Mouse (Mus musculus) retina, adult 2 months (tissue): ENCODE measurements around the gene Ugt1a6a.

Source experiments
- DNase-seq: peaks from one replicate; pipeline ENCODE4 v3.0.0-alpha.2; 2012; ENCODE audit warnings: low read depth, low spot score

Gene Ugt1a6a

DNA sequence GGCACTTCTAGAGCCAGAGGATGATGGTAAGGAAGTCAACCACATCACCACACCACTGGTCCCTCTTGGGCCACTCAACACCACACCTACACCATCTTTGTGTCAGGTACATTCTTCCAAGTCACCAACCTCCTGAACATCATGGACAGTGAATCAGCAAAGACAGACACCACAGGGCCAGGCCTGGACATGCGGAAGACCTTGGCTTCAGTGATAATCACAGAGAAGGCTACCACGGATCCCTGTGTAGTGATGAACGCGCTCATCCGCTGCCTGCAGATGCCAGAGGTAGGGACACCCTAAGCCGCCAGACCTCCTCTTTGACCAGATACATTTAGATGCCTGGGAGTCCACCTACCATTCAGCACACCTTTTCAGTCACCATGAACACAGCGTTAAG lies 93.5 kb downstream of the Ugt1a6a start:
- DNase-seq: no peak

DNA sequence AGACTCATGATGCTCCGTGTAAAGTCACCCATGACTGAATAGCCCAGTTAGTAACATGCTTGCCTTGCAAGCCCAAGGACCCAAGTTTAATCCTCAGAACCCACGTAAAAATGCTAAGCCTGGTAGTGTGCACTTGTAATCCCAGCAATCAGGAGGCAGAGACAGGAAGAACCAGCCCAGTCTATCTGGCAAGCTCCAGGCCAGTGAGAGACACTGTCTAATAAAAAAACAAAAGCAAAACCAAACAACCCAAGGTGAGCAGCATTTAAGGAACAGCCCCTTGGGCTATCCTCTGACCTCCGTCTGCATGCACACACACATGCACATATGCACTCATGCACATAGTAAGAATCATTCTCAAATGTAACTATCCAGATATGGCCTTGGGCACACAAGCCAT lies 95.0 kb downstream of the Ugt1a6a start:
- DNase-seq: no peak

DNA sequence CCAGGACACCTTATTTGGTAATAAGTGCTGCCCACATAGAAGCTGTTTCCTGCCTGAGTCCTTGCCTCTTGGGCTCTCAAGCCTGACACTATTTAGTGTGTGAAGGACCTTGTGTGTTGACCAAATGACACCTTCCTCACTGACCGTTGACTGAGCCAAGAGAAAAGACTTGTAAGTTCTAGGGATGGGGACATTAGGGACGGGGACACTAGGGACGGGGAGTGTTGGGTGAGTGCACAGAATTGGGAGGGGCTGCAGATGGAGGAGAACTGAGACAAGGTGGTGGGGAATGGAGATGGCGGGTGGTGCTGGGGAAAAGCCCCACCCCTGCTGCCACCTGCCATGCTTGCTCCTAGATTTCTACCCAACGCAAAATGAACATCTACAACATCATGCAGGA lies 95.4 kb downstream of the Ugt1a6a start:
- no peak for DNase-seq

DNA sequence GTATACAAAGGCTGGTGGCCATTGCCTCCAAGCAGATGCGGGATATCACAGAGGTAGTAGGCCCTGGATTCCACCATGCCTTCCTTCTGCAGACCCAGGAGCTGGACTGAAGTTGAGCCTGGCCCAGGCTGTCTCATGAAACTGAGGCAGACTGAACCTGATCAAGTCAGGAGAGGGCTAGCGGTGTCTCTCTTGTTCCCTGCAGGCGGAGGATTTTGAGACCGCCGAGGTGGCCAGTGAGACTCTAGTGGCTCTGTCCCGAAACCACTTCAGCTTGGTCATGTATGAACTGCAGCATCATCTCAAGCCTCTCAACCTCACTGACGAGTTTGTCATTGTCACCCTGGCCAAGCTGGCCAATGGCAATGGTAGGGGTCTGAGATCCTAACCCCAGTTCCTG lies 95.8 kb downstream of the Ugt1a6a start:
- DNase-seq: no peak

DNA sequence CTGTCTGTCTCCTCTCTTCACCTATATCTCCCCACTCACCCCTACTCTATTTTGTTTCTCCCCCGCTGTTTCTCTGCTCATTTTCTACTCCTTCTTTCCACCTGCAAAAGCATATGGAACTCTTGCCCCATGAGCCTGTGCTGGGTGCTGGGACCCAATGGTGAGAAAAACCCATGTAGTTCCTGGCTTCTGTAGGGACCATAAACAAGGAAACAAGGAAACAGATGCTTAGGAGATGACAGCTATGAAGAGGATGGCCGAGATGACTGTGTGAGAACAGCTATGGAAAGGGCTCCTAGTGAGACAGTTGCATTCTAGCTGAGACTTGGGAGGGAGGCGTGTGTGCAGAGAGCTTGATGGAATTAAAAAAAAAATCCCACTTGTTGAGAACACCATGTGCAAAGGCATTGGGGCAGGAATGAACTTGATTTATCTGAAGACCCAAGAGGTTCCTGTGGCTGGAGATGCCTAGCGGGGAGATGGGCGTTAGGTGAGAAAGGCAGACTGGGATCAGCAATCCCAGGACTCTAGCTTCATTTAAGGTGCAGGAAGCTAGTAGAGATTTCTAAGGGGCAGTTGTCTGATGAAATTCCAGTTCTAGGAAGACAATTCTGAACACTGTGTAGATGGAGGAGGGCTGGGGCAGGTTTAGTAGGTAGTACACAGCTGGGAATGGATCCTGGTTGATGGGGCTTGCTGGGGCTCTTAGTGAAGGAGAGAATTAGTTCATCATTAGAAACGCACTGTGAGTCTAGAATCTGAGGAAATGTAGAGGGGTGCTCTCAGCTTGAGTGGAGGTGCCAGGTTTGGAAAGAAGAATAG lies 96.6 kb downstream of the Ugt1a6a start:
- no peak for DNase-seq

DNA sequence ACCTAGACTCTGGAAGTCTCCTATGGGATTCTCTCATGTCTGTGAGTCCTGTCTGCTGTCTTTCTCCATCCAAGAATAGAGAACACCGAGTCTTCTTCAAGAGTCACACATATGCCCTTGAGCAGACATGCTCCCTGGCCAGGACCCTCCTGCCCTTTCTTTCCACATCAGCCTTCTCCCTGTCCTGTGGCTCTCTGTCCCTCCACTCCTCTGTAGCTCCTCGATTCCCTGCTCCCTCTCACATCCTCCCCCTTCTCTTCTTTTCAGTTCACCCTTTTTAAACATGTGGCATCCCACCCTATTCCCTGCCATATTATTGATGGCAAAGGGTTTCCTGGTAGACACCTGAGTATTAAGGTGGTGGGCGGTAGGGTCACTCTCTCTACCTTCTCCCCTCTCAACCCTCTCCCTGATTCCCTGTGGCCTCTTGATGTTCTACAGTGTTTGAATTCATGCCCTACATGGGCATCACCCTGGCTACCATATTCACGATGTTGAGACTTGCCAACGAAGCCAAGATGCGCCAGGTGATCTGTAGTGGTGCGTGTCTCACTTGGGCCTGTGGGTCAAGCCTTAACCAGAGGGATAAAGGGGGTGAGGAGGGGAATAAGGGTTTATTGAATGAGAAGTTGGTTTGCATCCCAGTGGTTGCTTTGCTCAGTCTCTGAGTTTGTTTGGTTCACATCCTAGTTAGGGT lies 97.3 kb downstream of the Ugt1a6a start:
- no peak for DNase-seq

DNA sequence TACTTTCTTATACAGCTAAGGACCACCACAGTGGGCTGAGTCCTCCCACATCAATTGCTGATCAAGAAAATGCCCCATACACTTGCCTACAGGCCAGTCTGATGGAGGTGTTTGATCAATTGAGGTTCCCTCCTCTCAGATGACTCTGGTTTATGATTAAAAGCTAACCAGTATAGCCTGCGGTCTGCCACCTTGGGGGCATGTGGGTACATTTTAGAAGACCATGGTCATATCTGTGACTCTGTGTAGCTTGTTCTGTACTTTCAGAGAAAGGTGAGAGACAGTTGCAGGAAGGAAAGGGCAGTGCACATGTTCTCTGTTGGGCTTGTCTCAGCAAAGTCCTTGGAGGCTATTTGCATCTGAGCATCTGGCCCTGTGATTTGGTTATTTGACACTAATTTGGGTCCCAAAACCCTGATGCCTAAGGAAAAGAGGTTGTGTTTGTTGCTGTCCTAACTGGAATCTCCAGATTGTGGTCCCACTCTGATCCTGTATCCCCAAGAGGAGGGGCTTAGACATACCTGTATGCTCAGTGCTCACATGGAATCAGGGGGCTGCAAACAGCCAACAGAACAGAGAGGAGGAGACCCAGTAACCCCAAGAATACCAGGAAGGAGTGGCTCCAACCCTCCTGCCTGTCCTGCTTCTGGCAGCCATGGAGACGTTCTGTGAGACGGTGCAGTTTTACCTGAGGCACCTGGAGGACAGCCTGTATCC lies 98.2 kb downstream of the Ugt1a6a start:
- no peak for DNase-seq

DNA sequence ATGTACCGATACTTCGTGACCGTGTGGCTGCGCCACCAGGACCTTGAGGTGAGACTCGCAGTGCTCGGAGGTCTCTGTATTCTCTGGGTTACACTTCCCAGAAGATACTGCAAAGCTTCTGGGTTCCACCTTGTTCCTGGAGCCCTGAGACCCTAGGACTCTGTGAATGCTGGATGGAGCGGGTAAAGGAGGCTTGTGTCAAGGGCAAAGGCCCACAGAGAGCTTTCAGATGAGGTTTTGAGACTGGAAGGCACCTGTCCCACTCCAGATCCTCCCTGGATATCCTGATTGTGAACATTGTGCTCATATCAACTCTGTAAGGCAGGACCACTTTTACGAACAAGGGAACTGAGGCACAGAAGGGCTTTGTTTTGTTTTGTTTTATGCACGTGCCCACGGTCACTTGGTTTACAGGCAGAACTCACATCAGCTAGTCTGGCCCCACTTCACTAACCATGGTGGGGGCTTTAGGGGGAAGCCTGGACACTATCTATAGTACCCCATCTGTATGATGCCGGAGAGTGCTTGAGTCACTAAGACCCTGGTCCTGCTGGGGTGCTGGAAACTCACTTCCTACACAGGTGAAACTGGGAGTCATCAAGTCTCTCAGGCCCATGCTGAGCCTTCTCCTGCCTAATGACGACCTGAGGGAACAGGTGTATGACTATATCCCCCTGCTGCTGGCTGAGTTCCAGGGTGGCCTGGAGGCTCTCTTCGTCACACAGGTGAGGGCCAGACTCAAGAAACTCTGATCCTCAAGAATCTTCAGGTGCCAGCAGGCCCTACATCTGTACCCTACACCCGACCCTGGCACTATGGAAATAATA lies 99.0 kb downstream of the Ugt1a6a start:
- DNase-seq: no peak

DNA sequence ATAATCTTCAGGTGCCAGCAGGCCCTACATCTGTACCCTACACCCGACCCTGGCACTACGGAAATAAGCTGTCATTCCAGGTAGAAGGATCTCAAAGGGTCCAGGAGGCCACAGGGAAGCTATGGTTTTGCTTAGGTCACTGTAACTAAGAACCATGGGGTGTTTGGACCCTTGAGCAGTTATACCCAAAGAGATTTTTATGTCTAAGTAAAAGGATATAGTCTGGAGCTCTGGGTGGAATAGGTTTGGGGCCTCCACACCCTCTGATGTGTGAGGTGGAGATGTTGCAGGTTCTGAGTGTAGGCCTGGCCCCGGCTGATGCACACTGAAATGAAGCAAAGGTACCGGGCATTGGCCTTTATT lies 99.6 kb downstream of the Ugt1a6a start:
- DNase-seq: no peak

DNA sequence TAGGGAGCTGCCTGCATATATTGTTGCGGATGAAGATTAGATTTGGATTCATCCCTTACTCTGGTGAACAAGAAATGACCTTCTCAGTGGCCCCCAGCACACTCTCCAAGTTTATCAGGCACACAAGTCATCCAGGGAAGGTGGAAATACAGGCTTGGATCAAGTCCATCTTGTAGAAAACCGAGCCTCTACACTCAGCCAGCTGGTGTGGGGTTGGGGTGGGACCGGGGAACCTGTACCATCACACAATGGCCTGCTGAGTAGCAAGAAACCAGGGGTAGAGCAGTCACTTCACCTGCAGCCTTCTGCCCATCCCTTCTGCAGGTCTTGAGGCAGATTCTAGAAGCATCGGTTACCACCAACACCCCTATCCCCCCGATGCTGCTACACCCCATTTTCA lies 100.0 kb downstream of the Ugt1a6a start:
- no peak for DNase-seq

DNA sequence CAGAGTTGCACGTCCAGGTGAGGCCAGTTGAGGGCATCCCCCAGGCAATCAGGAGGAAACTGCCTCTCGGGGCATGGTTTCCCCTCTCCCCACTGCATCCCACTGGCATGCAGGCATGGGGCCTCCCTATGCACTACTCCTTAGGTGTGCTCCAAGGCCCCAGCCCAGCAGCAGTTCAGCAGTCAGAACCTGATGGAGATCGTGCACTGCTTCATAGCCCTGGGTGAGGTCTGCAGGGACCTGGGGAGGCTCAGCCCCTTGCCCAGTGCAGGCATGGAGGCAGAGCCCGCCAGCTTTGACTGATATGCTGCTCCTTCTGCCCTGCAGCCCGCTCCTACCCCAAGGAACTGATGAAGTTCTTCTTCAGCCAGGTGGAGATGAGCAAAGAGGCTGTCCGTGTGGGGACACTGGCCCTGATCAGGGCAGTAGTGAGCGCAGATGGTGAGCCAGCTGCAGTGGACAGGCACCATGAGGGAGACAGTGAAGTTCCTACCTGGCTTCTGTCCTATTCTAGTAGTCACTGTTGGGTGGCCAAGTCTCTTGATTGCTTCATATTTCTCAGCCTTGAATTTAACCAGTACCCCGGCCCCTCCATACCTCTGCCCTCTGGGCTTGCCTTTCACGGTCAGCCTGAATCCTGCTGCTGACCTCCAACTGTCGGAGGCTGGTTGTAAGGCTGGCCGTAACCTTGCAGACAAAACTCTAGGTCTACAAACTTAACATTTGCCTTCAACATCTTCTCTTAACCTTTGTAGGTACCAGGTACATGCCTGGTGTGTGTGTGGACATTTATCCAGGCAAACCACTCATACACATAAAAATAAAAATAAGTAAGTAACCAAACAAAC lies 100.7 kb downstream of the Ugt1a6a start:
- DNase-seq: no peak

DNA sequence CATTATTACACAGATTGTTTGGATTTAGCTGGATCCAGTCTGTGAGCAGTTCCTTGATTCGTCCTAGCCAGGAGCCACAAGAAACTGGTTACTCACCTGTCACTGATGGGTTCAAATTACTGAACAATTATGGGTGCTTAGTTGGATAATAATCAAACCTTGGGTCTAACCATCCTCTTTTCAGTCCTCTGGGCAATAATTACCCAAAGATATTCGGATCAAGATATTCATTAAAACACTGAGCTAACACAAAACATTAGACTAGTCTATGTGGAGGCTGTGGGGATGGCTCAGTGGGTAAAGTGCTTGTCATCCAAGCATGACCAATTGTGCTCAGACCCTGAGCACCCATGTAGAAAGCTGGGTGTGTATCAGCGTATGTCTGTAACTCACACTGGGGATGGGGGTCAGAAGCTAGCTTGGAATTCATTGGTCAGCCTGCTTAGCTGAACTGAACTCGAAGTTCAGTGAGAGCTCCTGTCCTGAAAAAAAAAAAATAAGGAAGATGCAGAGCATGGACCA lies 101.3 kb downstream of the Ugt1a6a start:
- DNase-seq: no peak

DNA sequence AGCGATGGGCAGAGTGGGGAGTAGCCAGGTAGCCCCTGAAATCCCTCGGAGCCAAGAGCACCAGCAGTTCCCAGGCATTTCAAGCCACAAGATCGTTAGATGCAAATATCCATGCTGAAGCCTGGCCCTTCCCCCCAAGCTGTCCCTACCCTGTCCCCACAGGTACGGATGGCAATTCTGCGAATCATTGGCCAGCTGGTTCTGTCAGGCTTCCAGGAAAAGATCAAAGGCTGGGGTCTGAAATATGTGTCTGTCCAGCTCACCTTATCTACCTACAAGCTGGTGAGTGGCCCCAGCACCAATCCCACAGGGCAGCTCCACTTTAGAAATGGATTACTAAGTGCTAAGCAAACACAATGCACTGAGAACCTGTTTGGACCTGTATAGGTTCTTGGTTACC lies 102.7 kb downstream of the Ugt1a6a start:
- DNase-seq: no peak

DNA sequence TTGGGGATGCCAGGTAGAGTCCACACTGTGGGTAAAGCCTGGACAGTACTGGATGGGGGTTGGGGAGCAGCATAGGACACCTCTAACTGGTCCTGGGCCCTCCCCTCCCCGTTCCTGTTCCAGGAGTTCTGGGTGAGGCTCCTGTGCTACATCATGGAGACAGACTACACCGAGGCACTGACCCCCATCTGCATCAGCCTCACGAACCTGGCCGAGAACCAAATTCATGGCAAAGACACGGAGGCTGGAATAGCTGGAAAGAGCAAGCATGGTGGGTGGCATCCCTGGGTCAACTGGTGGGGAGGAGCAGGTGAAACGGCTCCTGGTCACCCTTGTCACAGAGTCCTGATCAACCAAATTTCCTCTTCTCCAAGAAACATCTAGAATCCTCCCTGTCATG lies 104.2 kb downstream of the Ugt1a6a start:
- DNase-seq: no peak

DNA sequence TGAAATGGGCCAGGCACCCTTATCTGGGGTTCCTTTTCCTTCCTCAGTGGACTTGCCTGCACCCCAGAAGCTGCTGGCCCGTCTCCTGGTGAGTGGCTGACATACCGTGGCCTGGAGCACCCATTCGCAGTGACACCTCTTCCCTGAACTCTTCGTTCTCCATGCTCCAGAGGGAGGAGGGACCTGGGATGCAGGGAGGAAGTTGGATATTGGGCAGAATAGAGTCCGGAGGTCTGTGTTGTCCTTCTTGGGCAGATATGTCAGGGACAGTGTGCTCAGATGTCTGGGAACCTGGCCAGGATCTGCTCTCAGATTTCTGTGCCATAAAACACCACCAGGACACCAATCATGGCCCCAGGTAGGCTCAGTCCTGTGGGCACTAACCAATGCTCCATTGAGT lies 105.5 kb downstream of the Ugt1a6a start:
- DNase-seq: no peak

DNA sequence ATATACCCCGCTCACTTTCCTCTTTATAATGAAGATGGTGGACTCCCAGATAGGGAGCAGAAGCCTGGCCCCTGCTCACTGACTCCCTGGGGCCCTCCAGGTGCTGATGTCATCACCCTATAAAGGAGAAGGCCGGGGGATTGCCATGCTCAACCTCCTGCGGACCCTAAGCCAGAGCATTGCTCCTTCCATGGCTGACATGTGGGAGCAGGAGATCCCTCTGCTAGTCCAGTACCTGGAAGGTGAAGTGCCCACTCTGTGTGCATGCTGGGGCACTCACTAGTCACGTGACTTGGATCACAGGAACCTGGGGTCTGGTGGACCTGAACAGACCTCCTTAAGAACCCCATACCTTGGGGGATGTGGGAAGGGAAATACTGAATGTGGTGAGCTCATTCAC lies 106.0 kb downstream of the Ugt1a6a start:
- no peak for DNase-seq

DNA sequence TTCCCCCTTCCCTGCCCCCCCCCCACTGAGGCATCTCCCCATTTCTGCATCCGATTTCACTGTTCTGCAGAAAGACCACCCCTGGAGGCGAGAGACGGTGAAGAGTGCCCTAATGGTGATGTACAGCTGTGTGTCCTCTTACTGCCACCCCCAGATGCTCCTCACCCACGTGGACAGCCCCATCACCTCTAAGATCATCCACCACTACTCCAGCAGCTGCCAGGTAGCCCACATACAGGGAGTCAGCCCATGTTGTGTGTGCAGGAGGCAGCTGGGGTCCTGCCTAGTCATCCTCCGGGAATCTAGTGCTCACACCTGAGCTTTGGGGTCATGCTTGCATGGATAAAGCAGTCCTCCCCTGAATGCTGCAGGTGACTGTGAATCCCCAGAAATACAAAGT lies 109.3 kb downstream of the Ugt1a6a start:
- no peak for DNase-seq

DNA sequence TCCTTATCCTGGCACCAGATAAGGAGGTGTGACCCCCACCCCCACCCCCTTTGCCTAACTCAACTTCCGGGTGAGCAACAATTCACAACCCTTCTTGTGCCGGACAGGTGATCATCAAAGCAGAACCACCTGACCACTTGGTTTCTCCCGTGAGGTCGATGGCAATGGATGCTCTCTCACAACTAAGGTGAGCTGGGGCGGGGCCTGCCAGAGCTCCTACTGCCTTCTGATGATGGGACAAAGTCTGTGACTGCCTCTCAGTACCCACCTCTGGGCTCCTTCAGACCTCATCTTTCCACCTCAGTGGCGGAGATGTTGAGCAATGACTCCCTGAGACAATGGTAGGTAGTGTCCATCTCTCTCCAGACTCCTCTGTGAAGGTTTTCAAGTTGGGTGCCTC lies 111.3 kb downstream of the Ugt1a6a start:
- DNase-seq: no peak

DNA sequence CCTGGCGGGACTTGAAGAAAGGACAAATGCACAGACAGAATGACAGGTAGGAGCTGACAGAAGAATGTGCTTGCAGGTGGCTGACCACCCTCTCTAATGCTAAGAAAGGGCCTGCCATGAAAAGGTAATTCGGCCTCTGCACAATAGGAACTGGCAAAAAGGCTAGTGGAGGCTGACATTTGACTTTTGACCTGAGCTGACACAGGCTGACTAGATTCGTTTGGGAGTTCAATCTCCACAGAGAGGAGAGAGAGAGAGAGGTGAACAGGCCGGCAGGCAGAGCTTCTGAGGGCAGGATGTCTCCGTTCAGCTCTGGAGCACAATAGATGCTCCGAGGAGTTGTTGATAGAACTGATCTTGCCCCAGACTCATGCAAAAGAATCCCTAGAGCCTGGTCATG lies 111.8 kb downstream of the Ugt1a6a start:
- no peak for DNase-seq

DNA sequence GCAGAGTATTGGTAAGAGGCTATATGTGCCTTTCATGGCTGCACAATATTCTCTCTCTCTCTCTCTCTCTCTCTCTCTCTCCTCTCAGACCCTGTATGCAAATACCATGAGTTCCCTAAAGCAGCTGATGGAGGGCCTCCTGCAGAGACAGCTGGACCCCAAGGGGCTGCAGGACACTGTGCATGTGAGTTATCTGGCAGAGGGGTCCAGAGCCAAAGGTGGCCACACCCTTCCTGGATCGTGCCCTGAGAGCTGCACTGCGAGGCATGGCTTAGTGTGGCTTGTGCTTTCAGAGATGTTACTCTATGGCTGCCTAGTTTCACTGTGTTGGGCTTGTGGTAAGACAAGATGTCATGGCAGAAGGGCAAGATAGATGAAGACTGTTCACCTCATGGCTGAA lies 113.1 kb downstream of the Ugt1a6a start:
- no peak for DNase-seq

DNA sequence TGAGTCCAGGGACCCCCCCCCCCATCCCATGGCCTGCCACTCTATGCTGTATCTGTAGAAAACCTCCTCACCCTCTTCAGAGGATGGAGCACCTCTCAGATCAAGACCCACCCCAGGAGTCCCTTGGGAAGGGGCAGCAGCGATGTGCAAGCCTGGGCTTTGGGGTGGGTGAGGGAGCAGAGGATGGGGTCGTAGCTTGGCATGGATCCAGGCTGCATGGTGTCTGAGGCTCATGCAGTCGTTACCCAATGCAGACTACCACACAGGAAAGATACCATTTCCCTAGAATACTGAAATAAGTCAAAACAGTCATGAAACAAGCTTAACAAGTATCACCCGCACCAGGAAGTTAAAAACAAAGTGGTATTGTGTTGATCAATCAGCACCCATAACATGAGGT lies 114.0 kb downstream of the Ugt1a6a start:
- no peak for DNase-seq
